Mouse (Mus musculus) adrenal gland, adult (tissue): ENCODE data around the gene Rsph9.

Source experiments
- DNase-seq, 2 experiments: peaks; one replicate each; pipeline ENCODE4 v3.0.0; 2022 to 2023; ENCODE audit warnings: low spot score in 1 of 2; ENCODE audit not compliant: inconsistent age in 2 of 2

The Rsph9 gene

GRCm38 (mm10) chr17:46152847-46153782, 9.1 kb upstream of the Rsph9 start, which contains the start of gene Mad2l1bp:
Gene Mad2l1bp (minus strand): TSS chr17:46153553.
- DNase-seq = peak; percentile 91 to 96

DNA sequence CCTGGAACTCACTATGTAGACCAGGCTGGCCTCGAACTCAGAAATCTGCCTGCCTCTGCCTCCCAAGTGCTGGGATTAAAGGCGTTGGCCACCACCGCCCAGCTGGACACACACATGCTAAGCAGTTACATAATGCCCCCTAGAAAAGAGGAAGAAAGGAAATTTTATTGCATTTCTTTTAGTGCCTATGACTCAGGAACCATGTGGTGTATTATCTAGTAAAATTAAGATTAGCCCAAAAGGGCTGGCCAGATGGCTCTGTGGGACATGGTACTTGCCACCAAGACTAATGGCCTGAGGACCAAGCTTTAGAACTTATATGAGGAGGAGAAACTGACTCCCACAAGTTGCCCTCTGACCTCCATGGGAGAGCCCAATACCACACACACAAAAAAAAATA, 4.1 kb downstream of the Rsph9 start:
- DNase-seq = no peak

- DNase-seq = peak; percentile 68 to 88
Measured at GRCm38 (mm10) chr17:46138563-46139236, 5.3 kb downstream of the Rsph9 start.

DNA sequence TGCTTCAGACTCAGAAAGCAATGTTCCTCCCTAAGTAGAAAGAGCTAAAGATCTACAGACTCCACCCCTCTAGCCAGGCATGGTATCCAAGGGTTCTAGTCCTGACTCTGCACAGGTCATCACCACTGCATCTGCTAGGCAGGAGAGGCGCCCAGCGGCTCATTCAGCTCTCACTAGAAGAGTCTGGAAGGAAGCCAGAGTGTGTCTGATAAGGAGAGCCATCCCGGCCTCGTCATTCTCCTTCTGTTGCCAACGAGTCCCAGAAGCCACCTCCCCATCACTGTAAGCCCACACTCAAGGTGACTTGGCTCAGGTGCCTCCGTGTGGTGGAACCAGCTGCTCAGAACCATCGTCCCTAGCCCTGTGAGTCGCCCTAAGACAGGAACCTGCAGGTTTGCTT, 11.2 kb downstream of the Rsph9 start:
- peak in 1 of 2 experiments; percentile 84 for DNase-seq

DNA sequence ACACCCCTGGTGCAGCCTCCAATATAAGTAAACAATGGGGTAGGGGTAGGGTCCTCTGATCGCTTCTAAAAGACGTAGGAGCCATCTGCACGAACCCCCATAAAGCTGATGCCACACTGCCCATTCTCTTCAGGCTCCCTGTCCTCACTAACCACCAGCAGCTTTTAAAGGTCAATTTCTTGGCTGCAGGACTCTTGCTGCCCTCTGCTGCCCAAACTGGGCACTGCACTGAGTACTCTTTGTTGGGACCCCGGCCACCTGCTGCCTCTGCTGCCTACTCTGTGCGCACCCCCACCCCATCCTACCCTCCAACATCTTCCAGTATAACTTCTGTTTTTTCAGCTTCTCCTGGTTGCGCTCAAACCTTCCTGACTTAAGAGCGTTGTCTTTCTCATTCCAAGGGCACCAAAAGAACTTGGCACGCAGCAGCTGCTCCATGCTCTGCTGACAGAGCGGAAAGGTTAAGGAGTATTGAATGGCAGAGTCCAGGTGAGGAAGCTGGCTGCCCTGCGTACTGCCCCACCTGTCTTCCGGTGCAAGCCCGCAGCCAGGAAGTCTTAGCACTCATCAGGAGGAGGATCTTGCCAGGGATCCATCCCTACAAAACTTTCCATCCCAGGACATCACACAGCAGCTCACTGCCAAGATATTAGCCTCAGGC, 11.8 kb downstream of the Rsph9 start:
- peak; percentile 78 to 94 for DNase-seq

- peak in 1 of 2 experiments; percentile 71 for DNase-seq
Measured at GRCm38 (mm10) chr17:46129741-46130498, 14.1 kb downstream of the Rsph9 start.

- DNase-seq = peak; percentile 57 to 76
Measured at GRCm38 (mm10) chr17:46127814-46128493, 16.1 kb downstream of the Rsph9 start.

- DNase-seq = peak; percentile 74 to 81
Measured at GRCm38 (mm10) chr17:46126608-46127007, 17.4 kb downstream of the Rsph9 start.

- peak in 1 of 2 experiments; percentile 52 for DNase-seq
Measured at GRCm38 (mm10) chr17:46123953-46124700, 19.9 kb downstream of the Rsph9 start.

DNA sequence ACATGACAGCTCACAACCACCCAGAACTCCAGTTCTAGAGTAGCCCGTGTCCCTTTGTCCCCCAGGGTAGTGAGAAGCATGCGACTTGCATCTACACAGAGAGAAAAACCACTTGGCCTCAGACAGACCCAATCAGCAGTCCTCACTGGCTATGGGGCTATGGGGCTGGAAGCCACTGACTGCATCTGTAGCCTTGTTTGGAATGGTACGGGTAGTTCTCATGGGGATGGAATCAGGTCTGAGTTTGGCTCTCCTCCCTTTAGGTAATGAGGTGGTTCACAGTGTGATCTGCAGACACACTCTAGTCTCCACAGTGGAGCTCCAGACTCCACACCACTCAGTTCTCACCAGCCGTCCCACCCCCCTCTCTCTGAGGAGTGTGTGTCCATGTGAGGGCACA, 20.7 kb downstream of the Rsph9 start:
- DNase-seq = no peak

- DNase-seq = no peak
Measured at GRCm38 (mm10) chr17:46122791-46123190, 21.2 kb downstream of the Rsph9 start.

GRCm38 (mm10) chr17:46119641-46120040, 24.4 kb downstream of the Rsph9 start:
- DNase-seq = no peak

- peak in 1 of 2 experiments; percentile 36 for DNase-seq
Measured at GRCm38 (mm10) chr17:46118423-46118850, 25.6 kb downstream of the Rsph9 start.

DNA sequence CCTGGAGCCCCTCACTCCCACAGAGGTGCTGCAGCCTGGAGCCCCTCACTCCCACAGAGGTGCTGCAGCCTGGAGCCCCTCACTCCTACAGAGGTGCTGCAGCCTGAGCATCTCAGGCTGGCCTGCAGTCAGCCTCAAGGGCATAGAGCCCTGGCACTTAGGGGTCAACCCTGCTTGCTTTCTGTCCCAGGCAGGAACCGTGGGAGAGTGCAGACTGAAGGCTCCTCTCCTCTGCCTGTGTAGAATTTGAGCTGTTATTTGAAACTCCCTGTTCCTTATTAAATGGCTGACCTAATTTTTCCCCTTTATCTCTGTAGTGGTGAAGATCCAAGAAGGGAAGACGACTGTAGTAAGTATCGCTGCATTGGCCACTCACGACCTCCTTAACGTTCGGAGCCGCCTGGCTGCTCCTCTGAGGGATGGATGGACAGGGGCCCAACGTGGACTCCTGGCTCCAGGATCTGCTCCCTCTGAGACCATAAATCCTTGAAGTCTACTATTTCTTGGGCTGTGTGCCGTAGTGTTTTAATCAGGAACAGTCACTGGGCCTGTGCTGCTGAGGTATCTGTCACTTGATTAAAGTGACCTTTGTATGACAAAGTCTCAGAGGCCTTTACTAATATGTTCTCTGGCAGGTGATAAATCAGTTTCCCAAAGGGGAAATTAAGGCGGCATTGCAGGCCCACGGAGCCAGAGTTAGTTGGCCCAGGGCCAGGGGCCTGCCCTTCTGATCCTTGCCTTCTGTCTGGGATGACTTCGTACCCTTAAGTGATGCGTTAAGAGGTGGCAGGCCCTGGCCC, 26.2 kb downstream of the Rsph9 start:
- peak in 1 of 2 experiments; percentile 60 for DNase-seq

DNA sequence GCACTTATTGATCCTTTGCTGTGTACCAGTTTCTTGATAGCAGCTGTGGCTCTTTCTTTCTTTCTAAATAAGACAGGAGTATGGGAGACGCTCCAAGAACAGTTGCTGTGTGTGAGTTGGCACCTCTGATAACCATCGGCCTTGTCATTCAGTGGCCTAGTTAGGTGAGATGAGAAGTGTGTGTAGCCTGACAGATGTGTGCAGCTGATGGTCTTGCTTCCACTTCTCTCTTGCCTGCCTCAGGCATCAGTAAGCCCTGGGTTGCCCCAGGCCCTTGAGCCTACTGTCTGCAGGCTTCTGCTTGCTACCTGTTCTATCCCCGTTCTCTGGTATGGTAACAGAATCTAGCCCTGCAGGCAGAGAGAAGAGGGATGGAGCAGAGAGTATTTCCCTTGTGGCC, 27.1 kb downstream of the Rsph9 start:
- peak in 1 of 2 experiments; percentile 48 for DNase-seq

- peak in 1 of 2 experiments; percentile 17 for DNase-seq
Measured at GRCm38 (mm10) chr17:46116138-46116537, 27.9 kb downstream of the Rsph9 start.

- DNase-seq = no peak
Measured at GRCm38 (mm10) chr17:46115489-46115888, 28.5 kb downstream of the Rsph9 start.
